Mouse (Mus musculus) stomach, postnatal 0 days (tissue): ENCODE results near the gene Derl3. TPM values are rescaled to one million over a fixed set of nuclear protein-coding genes. Genes with fewer than 3 reads are reported as not detected.
A peak's percentile ranks its signal among the peaks of the same experiment; 100 is the strongest.

Source experiments
- ATAC-seq: fragments of 200-750 bp; cut with Nextera tagmentation; 2 replicates; pipeline ENCODE4 v1.8.0; 2017; ENCODE audit not compliant: low FRiP score, low TSS enrichment
- DNase-seq: peaks from one replicate; pipeline ENCODE4 v3.0.0-alpha.2; 2016; ENCODE audit warnings: low spot score
- H3K27ac ChIP-seq: fragments of 300-500 bp; sonication (generic); replicated peaks from 2 replicates; pipeline ENCODE4 v1.5.1; 2014; ENCODE audit warnings: mild to moderate bottlenecking, control low read depth
- H3K27me3 ChIP-seq: fragments of 300-500 bp; sonication (generic); 2 replicates; pipeline ENCODE4 v1.6.1; 2014; ENCODE audit warnings: low read length; ENCODE audit not compliant: control insufficient read depth, insufficient read depth
- H3K36me3 ChIP-seq: fragments of 300-500 bp; sonication (generic); 2 replicates; pipeline ENCODE4 v1.6.1; 2014; ENCODE audit warnings: low read length, mixed read lengths; ENCODE audit not compliant: control insufficient read depth, insufficient read depth
- H3K4me1 ChIP-seq: fragments of 300-500 bp; sonication (generic); replicated peaks from 2 replicates; pipeline ENCODE4 v1.6.1; 2014; ENCODE audit warnings: antibody characterized with exemption; ENCODE audit not compliant: control insufficient read depth, insufficient read depth
- H3K4me2 ChIP-seq: fragments of 300-500 bp; sonication (generic); replicated peaks from 2 replicates; pipeline ENCODE4 v1.6.1; 2014; ENCODE audit warnings: low read depth, mild to moderate bottlenecking, control low read depth, moderate library complexity
- H3K4me3 ChIP-seq: fragments of 300-500 bp; sonication (generic); 2 replicates; pipeline ENCODE4 v1.5.1; 2014; ENCODE audit warnings: low read depth, low read length, control low read depth
- H3K9ac ChIP-seq: fragments of 300-500 bp; sonication (generic); 2 replicates; pipeline ENCODE4 v1.6.1; 2014; ENCODE audit warnings: mild to moderate bottlenecking, low read length, control low read depth, mixed read lengths
- H3K9me3 ChIP-seq: fragments of 300-500 bp; sonication (generic); 2 replicates; pipeline ENCODE4 v1.6.1; 2016; ENCODE audit warnings: low read length; ENCODE audit not compliant: control insufficient read depth
- CTCF ChIP-seq: IDR thresholded peaks from 2 replicates; pipeline ENCODE4 v1.5.1; 2016; ENCODE audit warnings: antibody characterized with exemption, low read depth, mild to moderate bottlenecking, moderate library complexity
- EP300 ChIP-seq: optimal IDR thresholded peaks from 2 replicates; pipeline ENCODE3; 2016; ENCODE audit warnings: antibody characterized with exemption
- WGBS: fragments of 180-500 bp; shearing (Covaris S2); extraction: QIAGEN DNeasy Blood & Tissue Kit; methylation state at CpG from one replicate; pipeline ENCODE4 v1.1.7; 2014; 5-methylcytosine and 5-hydroxymethylcytosine counted together
- polyA plus RNA-seq: library from polyadenylated mRNA; unstranded; fragments of >200 nt; fragmentation: Nextera tagmentation; extraction: Ambion mirVana; gene quantifications from 2 replicates; pipeline ENCODE4 v1.2.1, GENCODE M21; 2015

Gene Derl3
- polyA plus RNA-seq, 1 experiment from 2014 or later, result 23.6 TPM

DNA sequence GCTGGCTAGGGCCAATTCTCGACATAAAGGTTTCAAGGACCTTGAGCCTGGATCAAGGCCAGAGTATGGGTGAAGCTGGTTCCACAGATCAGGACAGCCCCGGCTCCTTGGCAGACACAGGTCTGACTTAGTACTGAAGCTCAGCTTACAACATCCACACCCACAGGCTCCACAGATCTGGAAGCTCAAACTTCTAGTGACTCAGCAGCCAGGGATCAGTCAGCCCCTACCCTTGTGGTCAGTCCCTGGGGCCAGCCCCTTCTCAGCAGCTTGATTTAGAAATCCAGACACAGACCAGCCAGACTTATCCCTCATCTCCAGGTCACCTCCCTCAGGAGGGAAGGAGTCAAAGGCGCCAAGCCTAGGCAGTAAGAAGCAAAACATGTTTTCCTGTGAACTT lies 5.6 kb downstream of the Derl3 start:
- Histone ChIP-seq H3K36me3 (peaks cover 24% of the 10 kb centered on the region), H3K9me3 (no peaks in the 10 kb centered on the region)

DNA sequence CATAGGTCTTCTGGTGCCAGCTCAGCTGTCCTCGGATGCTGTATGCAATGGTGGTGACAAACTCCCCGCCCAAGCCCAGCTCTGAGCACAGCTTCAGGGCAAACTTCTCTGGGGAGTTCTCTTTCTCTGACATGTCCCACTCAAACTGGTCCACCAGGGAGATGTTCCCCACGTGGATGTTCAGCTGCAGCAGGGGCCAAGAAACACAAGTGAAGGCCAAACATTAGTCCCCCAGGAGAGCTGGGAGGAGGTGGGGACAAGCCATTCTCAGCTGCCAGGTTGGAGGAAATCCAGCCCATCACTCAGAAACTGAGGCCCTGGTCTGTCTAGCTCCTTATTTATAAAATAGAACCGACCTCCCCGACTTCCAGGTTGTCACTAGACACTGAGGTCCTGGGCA lies 11.2 kb downstream of the Derl3 start:
- Histone ChIP-seq H3K4me2 (no peak overlapping the region), H3K27me3 (no peaks in the 10 kb centered on the region), H3K36me3 (peaks cover 23% of the 10 kb centered on the region), H3K9me3 (no peaks in the 10 kb centered on the region), H3K4me1 (no peaks in the 10 kb centered on the region; the same call in 1 of the 2 replicates), H3K4me3 (no peak overlapping the region), H3K9ac (no peak overlapping the region), H3K27ac (no peak overlapping the region)
- ATAC-seq, result no peak
- DNase-seq, result no peak
- 87% methylated on average over 5 of the region's 5 CpGs for WGBS
- no peak for TF ChIP-seq CTCF

More for the DNA sequence above, 5.6 kb downstream of the Derl3 start:
- no peaks in the 10 kb centered on the region for H3K27me3 ChIP-seq
- no peak overlapping the region for H3K4me2 ChIP-seq
- 35% methylated on average over 3 of the region's 3 CpGs for WGBS
- DNase-seq (peak; percentile 24), ATAC-seq (peak; percentile 58; the same call in 1 of the 2 replicates)
- no peak overlapping the region for H3K4me3 ChIP-seq
- peaks cover 3% of the 10 kb centered on the region; the same call in 1 of the 2 replicates for H3K4me1 ChIP-seq
- H3K9ac ChIP-seq, result no peak overlapping the region
- TF ChIP-seq CTCF (0 out of 2 replicates have a peak, but pooled peaks have one; percentile 2), EP300 (no peak)
- peak overlapping the region; percentile 78 for H3K27ac ChIP-seq

GRCm38 (mm10) chr10:75906882-75907281 lies 13.7 kb downstream of the Derl3 start:
- 88% methylated on average over 4 of the region's 4 CpGs for WGBS
- no peak overlapping the region for H3K27ac ChIP-seq
- peaks cover 42% of the 10 kb centered on the region for H3K36me3 ChIP-seq
- no peak overlapping the region for H3K4me2 ChIP-seq
- no peaks in the 10 kb centered on the region for H3K4me1 ChIP-seq
- no peaks in the 10 kb centered on the region for H3K27me3 ChIP-seq
- H3K9ac ChIP-seq, result no peak overlapping the region
- DNase-seq (no peak), ATAC-seq (no peak)
- H3K9me3 ChIP-seq, result no peaks in the 10 kb centered on the region
- no peak overlapping the region for H3K4me3 ChIP-seq
- no peak for TF ChIP-seq EP300
- no peak for TF ChIP-seq CTCF

DNA sequence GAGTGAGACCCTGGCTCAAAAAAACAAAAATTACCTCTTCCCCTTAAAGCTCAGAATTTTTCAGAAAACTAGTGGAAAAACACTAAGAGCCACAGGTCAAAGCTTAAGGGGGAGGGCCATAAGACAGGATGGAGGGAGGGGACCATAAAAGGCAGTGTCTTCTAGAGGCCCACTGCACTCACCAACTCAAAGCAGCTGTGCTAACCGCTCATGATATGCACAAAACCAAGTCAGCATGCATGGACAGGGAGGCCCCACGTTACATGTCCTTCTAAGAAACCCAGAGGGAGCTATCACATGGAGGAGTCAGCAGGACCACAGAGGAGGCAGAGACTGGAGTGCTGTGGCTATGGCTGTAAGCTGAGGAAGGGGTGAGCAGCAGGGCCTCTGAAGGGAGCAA lies 17.5 kb downstream of the Derl3 start:
- no peak overlapping the region for H3K4me2 ChIP-seq
- no peak for DNase-seq

GRCm38 (mm10) chr10:75913013-75913589 lies 19.9 kb downstream of the Derl3 start:
- no peak overlapping the region for H3K4me3 ChIP-seq
- WGBS, result 57% methylated on average over 6 of the region's 6 CpGs
- no peak overlapping the region for H3K4me2 ChIP-seq
- no peak overlapping the region for H3K9ac ChIP-seq
- no peaks in the 10 kb centered on the region for H3K4me1 ChIP-seq
- H3K27me3 ChIP-seq, result no peaks in the 10 kb centered on the region
- peaks cover 20% of the 10 kb centered on the region for H3K36me3 ChIP-seq
- H3K27ac ChIP-seq, result no peak overlapping the region
- H3K9me3 ChIP-seq, result no peaks in the 10 kb centered on the region
- DNase-seq, result no peak
- no peak for ATAC-seq
- no peak for TF ChIP-seq EP300
- no peak for TF ChIP-seq CTCF

More for the DNA sequence above, 17.5 kb downstream of the Derl3 start:
- Histone ChIP-seq H3K9ac (no peak overlapping the region), H3K4me1 (no peaks in the 10 kb centered on the region), H3K9me3 (no peaks in the 10 kb centered on the region), H3K36me3 (peaks cover 24% of the 10 kb centered on the region), H3K4me3 (no peak overlapping the region), H3K27ac (no peak overlapping the region), H3K27me3 (no peaks in the 10 kb centered on the region)
- ATAC-seq, result no peak
- TF ChIP-seq EP300 (no peak), CTCF (no peak)
- WGBS, result 84% methylated on average over 2 of the region's 2 CpGs

- ATAC-seq (no peak), DNase-seq (no peak)
- TF ChIP-seq CTCF (no peak), EP300 (no peak)
- Histone ChIP-seq H3K27me3 (no peaks in the 10 kb centered on the region), H3K36me3 (peaks cover 12% of the 10 kb centered on the region), H3K4me3 (no peak overlapping the region), H3K4me1 (no peaks in the 10 kb centered on the region), H3K4me2 (no peak overlapping the region), H3K27ac (no peak overlapping the region), H3K9ac (no peak overlapping the region), H3K9me3 (no peaks in the 10 kb centered on the region)
- 72% methylated on average over 7 of the region's 7 CpGs for WGBS
These were observed 22.3 kb downstream of the Derl3 start for GRCm38 (mm10) chr10:75915557-75915956.
